Mouse (Mus musculus): ENCODE results near the gene Acer3. TPM values are rescaled to one million over a fixed set of nuclear protein-coding genes. Genes with fewer than 3 reads are reported as not detected.

Acer3 gene
- polyA plus RNA-seq, 1 experiment from 2014 or later, result 9.1 TPM

- 54% methylated on average over 2 of the region's 2 CpGs for WGBS
These were observed 7.3 kb upstream of the Acer3 start for GRCm38 (mm10) chr7:98328311-98328710.

GRCm38 (mm10) chr7:98326051-98326450 lies 5.0 kb upstream of the Acer3 start:
- Histone ChIP-seq H3K9me3 (ENCODE audit: control insufficient read depth, low read length) (no peaks in the 10 kb centered on the region), H3K4me3 (replicated peaks; ENCODE audit: low read length) (no peak overlapping the region), H3K27me3 (replicated peaks; ENCODE audit: control insufficient read depth, insufficient read depth, low read length) (0 out of 2 replicates have a peak, but pooled peaks cover 5% of the 10 kb centered on the region), H3K27ac (ENCODE audit: low read length) (no peak overlapping the region), H3K4me1 (replicated peaks; ENCODE audit: control insufficient read depth, insufficient read depth, low read length) (peaks cover 6% of the 10 kb centered on the region), H3K4me2 (ENCODE audit: low read length) (no peak overlapping the region), H3K36me3 (ENCODE audit: control insufficient read depth, insufficient read depth) (no peaks in the 10 kb centered on the region), H3K9ac (replicated peaks; ENCODE audit: low read depth, low read length) (no peak overlapping the region)
- ATAC-seq, result no peak
- WGBS, result 77% methylated on average over 7 of the region's 7 CpGs

More at GRCm38 (mm10) chr7:98328311-98328710, 7.3 kb upstream of the Acer3 start:
- no peak overlapping the region for H3K4me3 ChIP-seq (replicated peaks; ENCODE audit: low read length)
- no peak overlapping the region for H3K27ac ChIP-seq (ENCODE audit: low read length)
- no peak for ATAC-seq
- no peaks in the 10 kb centered on the region for H3K36me3 ChIP-seq (ENCODE audit: control insufficient read depth, insufficient read depth)
- H3K27me3 ChIP-seq (replicated peaks; ENCODE audit: control insufficient read depth, insufficient read depth, low read length), result 0 out of 2 replicates have a peak, but pooled peaks cover 2% of the 10 kb centered on the region
- no peaks in the 10 kb centered on the region for H3K9me3 ChIP-seq (ENCODE audit: control insufficient read depth, low read length)
- peaks cover 11% of the 10 kb centered on the region for H3K4me1 ChIP-seq (replicated peaks; ENCODE audit: control insufficient read depth, insufficient read depth, low read length)
- H3K4me2 ChIP-seq (ENCODE audit: low read length), result no peak overlapping the region
- no peak overlapping the region for H3K9ac ChIP-seq (replicated peaks; ENCODE audit: low read depth, low read length)

- no peak for ATAC-seq
- Histone ChIP-seq H3K36me3 (ENCODE audit: control insufficient read depth, insufficient read depth) (no peaks in the 10 kb centered on the region), H3K9ac (replicated peaks; ENCODE audit: low read depth, low read length) (no peak overlapping the region), H3K27me3 (replicated peaks; ENCODE audit: control insufficient read depth, insufficient read depth, low read length) (0 out of 2 replicates have a peak, but pooled peaks cover 5% of the 10 kb centered on the region), H3K4me3 (replicated peaks; ENCODE audit: low read length) (no peak overlapping the region), H3K27ac (ENCODE audit: low read length) (no peak overlapping the region), H3K4me2 (ENCODE audit: low read length) (no peak overlapping the region), H3K9me3 (ENCODE audit: control insufficient read depth, low read length) (no peaks in the 10 kb centered on the region), H3K4me1 (replicated peaks; ENCODE audit: control insufficient read depth, insufficient read depth, low read length) (peaks cover 6% of the 10 kb centered on the region)
- 80% methylated on average over 1 of the region's 1 CpGs for WGBS
These were observed 3.2 kb upstream of the Acer3 start for GRCm38 (mm10) chr7:98324228-98324627.

GRCm38 (mm10) chr7:98323288-98324019 lies 2.4 kb upstream of the Acer3 start:
- peaks cover 6% of the 10 kb centered on the region for H3K4me1 ChIP-seq (replicated peaks; ENCODE audit: control insufficient read depth, insufficient read depth, low read length)
- no peaks in the 10 kb centered on the region for H3K36me3 ChIP-seq (ENCODE audit: control insufficient read depth, insufficient read depth)
- peak; percentile 87 for ATAC-seq
- no peak overlapping the region for H3K4me3 ChIP-seq (replicated peaks; ENCODE audit: low read length)
- no peak overlapping the region for H3K27ac ChIP-seq (ENCODE audit: low read length)
- no peaks in the 10 kb centered on the region for H3K9me3 ChIP-seq (ENCODE audit: control insufficient read depth, low read length)
- H3K4me2 ChIP-seq (ENCODE audit: low read length), result no peak overlapping the region
- H3K9ac ChIP-seq (replicated peaks; ENCODE audit: low read depth, low read length), result no peak overlapping the region
- 0 out of 2 replicates have a peak, but pooled peaks cover 5% of the 10 kb centered on the region for H3K27me3 ChIP-seq (replicated peaks; ENCODE audit: control insufficient read depth, insufficient read depth, low read length)
- WGBS, result 27% methylated on average over 5 of the region's 5 CpGs

- no peak overlapping the region for H3K9ac ChIP-seq (replicated peaks; ENCODE audit: low read depth, low read length)
- WGBS, result 83% methylated on average over 3 of the region's 3 CpGs
- 0 out of 2 replicates have a peak, but pooled peaks cover 5% of the 10 kb centered on the region for H3K27me3 ChIP-seq (replicated peaks; ENCODE audit: control insufficient read depth, insufficient read depth, low read length)
- H3K4me1 ChIP-seq (replicated peaks; ENCODE audit: control insufficient read depth, insufficient read depth, low read length), result peaks cover 6% of the 10 kb centered on the region
- H3K36me3 ChIP-seq (ENCODE audit: control insufficient read depth, insufficient read depth), result no peaks in the 10 kb centered on the region
- no peak overlapping the region for H3K4me2 ChIP-seq (ENCODE audit: low read length)
- H3K9me3 ChIP-seq (ENCODE audit: control insufficient read depth, low read length), result no peaks in the 10 kb centered on the region
- no peak overlapping the region for H3K4me3 ChIP-seq (replicated peaks; ENCODE audit: low read length)
- no peak for ATAC-seq
- no peak overlapping the region for H3K27ac ChIP-seq (ENCODE audit: low read length)
These were observed 1.4 kb upstream of the Acer3 start for GRCm38 (mm10) chr7:98322415-98322814.

- Histone ChIP-seq H3K27ac (ENCODE audit: low read length) (no peak overlapping the region), H3K9ac (replicated peaks; ENCODE audit: low read depth, low read length) (no peak overlapping the region), H3K4me1 (replicated peaks; ENCODE audit: control insufficient read depth, insufficient read depth, low read length) (peaks cover 6% of the 10 kb centered on the region), H3K9me3 (ENCODE audit: control insufficient read depth, low read length) (no peaks in the 10 kb centered on the region), H3K36me3 (ENCODE audit: control insufficient read depth, insufficient read depth) (no peaks in the 10 kb centered on the region), H3K27me3 (replicated peaks; ENCODE audit: control insufficient read depth, insufficient read depth, low read length) (0 out of 2 replicates have a peak, but pooled peaks cover 4% of the 10 kb centered on the region), H3K4me2 (ENCODE audit: low read length) (no peak overlapping the region), H3K4me3 (replicated peaks; ENCODE audit: low read length) (no peak overlapping the region)
- 80% methylated on average over 7 of the region's 7 CpGs for WGBS
- ATAC-seq, result no peak
These were observed 927 bp downstream of the Acer3 start for GRCm38 (mm10) chr7:98320006-98320556.

- H3K9me3 ChIP-seq (ENCODE audit: control insufficient read depth, low read length), result no peaks in the 10 kb centered on the region
- no peaks in the 10 kb centered on the region for H3K27me3 ChIP-seq (replicated peaks; ENCODE audit: control insufficient read depth, insufficient read depth, low read length)
- no peak overlapping the region for H3K4me3 ChIP-seq (replicated peaks; ENCODE audit: low read length)
- no peaks in the 10 kb centered on the region for H3K4me1 ChIP-seq (replicated peaks; ENCODE audit: control insufficient read depth, insufficient read depth, low read length)
- WGBS, result 31% methylated on average over 2 of the region's 2 CpGs
- H3K36me3 ChIP-seq (ENCODE audit: control insufficient read depth, insufficient read depth), result no peaks in the 10 kb centered on the region
- no peak overlapping the region for H3K27ac ChIP-seq (ENCODE audit: low read length)
- H3K4me2 ChIP-seq (ENCODE audit: low read length), result no peak overlapping the region
- no peak overlapping the region for H3K9ac ChIP-seq (replicated peaks; ENCODE audit: low read depth, low read length)
- no peak for ATAC-seq
These were observed 4.4 kb downstream of the Acer3 start for GRCm38 (mm10) chr7:98316568-98316967.

GRCm38 (mm10) chr7:98315087-98315486 lies 5.9 kb downstream of the Acer3 start:
- no peak for ATAC-seq
- Histone ChIP-seq H3K27me3 (replicated peaks; ENCODE audit: control insufficient read depth, insufficient read depth, low read length) (no peaks in the 10 kb centered on the region), H3K9ac (replicated peaks; ENCODE audit: low read depth, low read length) (no peak overlapping the region), H3K9me3 (ENCODE audit: control insufficient read depth, low read length) (no peaks in the 10 kb centered on the region), H3K4me3 (replicated peaks; ENCODE audit: low read length) (no peak overlapping the region), H3K36me3 (ENCODE audit: control insufficient read depth, insufficient read depth) (no peaks in the 10 kb centered on the region), H3K4me2 (ENCODE audit: low read length) (no peak overlapping the region), H3K27ac (ENCODE audit: low read length) (no peak overlapping the region), H3K4me1 (replicated peaks; ENCODE audit: control insufficient read depth, insufficient read depth, low read length) (no peaks in the 10 kb centered on the region)
- 77% methylated on average over 2 of the region's 2 CpGs for WGBS

GRCm38 (mm10) chr7:98312185-98312920 lies 8.7 kb downstream of the Acer3 start:
- 76% methylated on average over 4 of the region's 4 CpGs for WGBS
- H3K27ac ChIP-seq (ENCODE audit: low read length), result no peak overlapping the region
- no peaks in the 10 kb centered on the region for H3K36me3 ChIP-seq (ENCODE audit: control insufficient read depth, insufficient read depth)
- H3K4me1 ChIP-seq (replicated peaks; ENCODE audit: control insufficient read depth, insufficient read depth, low read length), result peaks cover 15% of the 10 kb centered on the region
- ATAC-seq, result no peak
- no peaks in the 10 kb centered on the region for H3K9me3 ChIP-seq (ENCODE audit: control insufficient read depth, low read length)
- no peak overlapping the region for H3K4me3 ChIP-seq (replicated peaks; ENCODE audit: low read length)
- no peaks in the 10 kb centered on the region for H3K27me3 ChIP-seq (replicated peaks; ENCODE audit: control insufficient read depth, insufficient read depth, low read length)
- H3K9ac ChIP-seq (replicated peaks; ENCODE audit: low read depth, low read length), result no peak overlapping the region
- no peak overlapping the region for H3K4me2 ChIP-seq (ENCODE audit: low read length)
